Mouse (Mus musculus) forebrain, embryonic 14.5 days (tissue): ENCODE results near the gene Col4a2. TPM values are rescaled to one million over a fixed set of nuclear protein-coding genes. Genes with fewer than 3 reads are reported as not detected.
A peak's percentile ranks its signal among the peaks of the same experiment; 100 is the strongest.
"Not testable (repeated sequence)": the region's sequence is repeated elsewhere in the genome, so short reads cannot be mapped to it uniquely, and the experiment has no call there.

Experiments used
- ATAC-seq: fragments of 200-750 bp; cut with Nextera tagmentation; 2 replicates; pipeline ENCODE4 v1.8.0; 2017; ENCODE audit warnings: mild to moderate bottlenecking, moderate library complexity
- DNase-seq: peaks from one replicate; pipeline ENCODE4 v3.0.0-alpha.2; 2015; ENCODE audit warnings: low spot score
- H3K27ac ChIP-seq: fragments of 300-500 bp; sonication (generic); 2 replicates; pipeline ENCODE4 v1.5.1; 2014; ENCODE audit warnings: low read depth, mild to moderate bottlenecking, control low read depth, low read length, moderate library complexity
- H3K27me3 ChIP-seq: fragments of 300-500 bp; sonication (generic); replicated peaks from 2 replicates; pipeline ENCODE4 v1.6.1; 2014; ENCODE audit warnings: low read length, control low read depth, mixed read lengths; ENCODE audit not compliant: control insufficient read depth, insufficient read depth
- H3K36me3 ChIP-seq: fragments of 300-500 bp; sonication (generic); 2 replicates; pipeline ENCODE4 v1.6.1; 2014; ENCODE audit warnings: low read length, control low read depth; ENCODE audit not compliant: control insufficient read depth, insufficient read depth
- H3K4me1 ChIP-seq: fragments of 300-500 bp; sonication (generic); 2 replicates; pipeline ENCODE4 v1.6.1; 2014; ENCODE audit warnings: antibody characterized with exemption, low read length, control low read depth; ENCODE audit not compliant: control insufficient read depth, insufficient read depth
- H3K4me2 ChIP-seq: fragments of 300-500 bp; sonication (generic); 2 replicates; pipeline ENCODE4 v1.6.1; 2014; ENCODE audit warnings: mild to moderate bottlenecking, control low read depth, low read length
- H3K4me3 ChIP-seq: fragments of 300-500 bp; sonication (generic); 2 replicates; pipeline ENCODE4 v1.5.1; 2014; ENCODE audit warnings: low read depth, low read length, control low read depth
- H3K9ac ChIP-seq: fragments of 300-500 bp; sonication (generic); 2 replicates; pipeline ENCODE4 v1.6.1; 2014; ENCODE audit warnings: mild to moderate bottlenecking, low read length, control low read depth, moderate library complexity
- H3K9me3 ChIP-seq: fragments of 300-500 bp; sonication (generic); replicated peaks from 2 replicates; pipeline ENCODE4 v1.6.1; 2016; ENCODE audit warnings: low read length, control low read depth, mixed read lengths; ENCODE audit not compliant: control insufficient read depth
- WGBS: fragments of 180-500 bp; shearing (Covaris S2); extraction: QIAGEN DNeasy Blood & Tissue Kit; methylation state at CpG from one replicate; pipeline ENCODE4 v1.1.7; 2014; 5-methylcytosine and 5-hydroxymethylcytosine counted together
- polyA plus RNA-seq: library from polyadenylated mRNA; unstranded; fragments of >200 nt; fragmentation: Nextera tagmentation; extraction: Ambion mirVana; gene quantifications from 2 replicates; pipeline ENCODE4 v1.2.1, GENCODE M21; 2014

The Col4a2 gene
- polyA plus RNA-seq, 1 experiment from 2014 or later, result 19.1 TPM

DNA sequence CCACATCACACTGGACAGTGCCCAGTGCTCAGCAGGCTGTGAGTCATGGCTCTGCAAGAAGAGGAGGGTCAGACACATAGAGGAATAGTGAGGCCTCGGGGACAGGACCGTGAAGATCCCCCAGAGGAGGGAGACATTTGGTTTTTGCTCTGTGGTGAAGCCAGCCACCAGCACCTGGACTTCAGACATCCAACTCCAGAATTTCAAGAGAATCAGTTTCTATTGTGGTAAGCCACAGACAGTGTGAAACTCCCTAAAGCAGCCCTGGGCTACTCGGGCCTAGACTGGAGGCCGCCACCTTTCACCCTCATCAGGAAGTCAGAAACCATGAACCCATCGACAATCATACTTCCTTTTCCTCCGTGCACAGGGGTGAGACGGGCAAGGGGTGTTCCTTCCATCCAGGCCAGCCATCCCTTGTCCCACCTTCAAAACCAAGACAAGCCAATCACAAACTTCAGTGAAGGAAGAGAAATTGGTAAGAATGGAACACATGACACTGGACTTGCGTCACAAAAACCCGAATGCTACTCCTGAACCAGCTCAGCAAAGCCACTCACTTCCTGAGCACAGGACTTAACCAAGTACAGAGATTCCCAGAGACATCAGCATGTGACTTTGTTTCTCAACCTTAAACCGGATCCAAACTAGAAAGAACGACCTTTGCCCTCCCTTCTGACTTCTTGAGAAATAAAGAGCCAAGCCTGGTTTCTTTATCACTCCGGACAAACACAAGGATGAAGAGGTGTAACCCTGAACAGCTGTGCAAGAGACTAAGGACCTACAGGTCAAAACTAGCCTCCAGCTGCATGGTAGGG is 151.5 kb downstream of the Col4a2 start:
- Histone ChIP-seq H3K4me3 (no peak overlapping the region), H3K36me3 (no peaks in the 10 kb centered on the region), H3K27ac (no peak overlapping the region), H3K9me3 (no peaks in the 10 kb centered on the region), H3K4me2 (no peak overlapping the region), H3K4me1 (peaks cover 2% of the 10 kb centered on the region; the same call in 1 of the 2 replicates), H3K9ac (no peak overlapping the region), H3K27me3 (no peaks in the 10 kb centered on the region)
- WGBS, result 90% methylated on average over 12 of the region's 12 CpGs
- ATAC-seq (no peak), DNase-seq (no peak)

DNA sequence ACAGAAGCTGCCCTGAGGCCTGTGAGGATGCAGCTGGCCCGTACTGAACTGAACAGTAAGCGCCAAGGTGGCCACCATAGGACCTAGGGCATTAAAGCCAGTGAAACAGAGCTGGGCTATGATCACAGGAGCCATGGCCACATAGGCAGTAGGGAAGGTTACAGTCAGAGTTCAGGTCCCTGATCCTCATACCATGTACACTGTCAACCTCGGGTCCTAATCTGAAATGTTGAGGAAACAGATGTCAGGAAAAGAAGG is 152.0 kb downstream of the Col4a2 start:
- ATAC-seq, result no peak
- WGBS, result 87% methylated on average over 3 of the region's 3 CpGs
- no peaks in the 10 kb centered on the region for H3K27me3 ChIP-seq
- H3K9me3 ChIP-seq, result no peaks in the 10 kb centered on the region
- peaks cover 2% of the 10 kb centered on the region; the same call in 1 of the 2 replicates for H3K4me1 ChIP-seq
- no peak overlapping the region for H3K9ac ChIP-seq
- H3K4me3 ChIP-seq, result no peak overlapping the region
- H3K27ac ChIP-seq, result no peak overlapping the region
- DNase-seq, result no peak
- no peaks in the 10 kb centered on the region for H3K36me3 ChIP-seq
- H3K4me2 ChIP-seq, result no peak overlapping the region

GRCm38 (mm10) chr8:11465619-11466018 is 153.0 kb downstream of the Col4a2 start:
- Histone ChIP-seq H3K9me3 (no peaks in the 10 kb centered on the region), H3K27me3 (no peaks in the 10 kb centered on the region), H3K9ac (no peak overlapping the region), H3K4me2 (no peak overlapping the region), H3K4me3 (no peak overlapping the region), H3K4me1 (peaks cover 2% of the 10 kb centered on the region; the same call in 1 of the 2 replicates), H3K27ac (no peak overlapping the region), H3K36me3 (no peaks in the 10 kb centered on the region)
- DNase-seq (no peak), ATAC-seq (no peak)
- 85% methylated on average over 4 of the region's 4 CpGs for WGBS

- H3K4me3 ChIP-seq, H3K9me3 ChIP-seq, H3K4me1 ChIP-seq, H3K9ac ChIP-seq, DNase-seq, H3K36me3 ChIP-seq, H3K27ac ChIP-seq, H3K27me3 ChIP-seq, H3K4me2 ChIP-seq, ATAC-seq: not testable (repeated sequence)
- WGBS, result 44% methylated on average over 4 of the region's 5 CpGs
Measured at GRCm38 (mm10) chr8:11466528-11466927, 153.9 kb downstream of the Col4a2 start.

GRCm38 (mm10) chr8:11469095-11469494 is 156.5 kb downstream of the Col4a2 start:
- Histone ChIP-seq H3K27ac (no peak overlapping the region), H3K4me2 (no peak overlapping the region), H3K4me1 (peaks cover 2% of the 10 kb centered on the region; the same call in 1 of the 2 replicates), H3K36me3 (no peaks in the 10 kb centered on the region), H3K4me3 (no peak overlapping the region), H3K9ac (no peak overlapping the region), H3K27me3 (no peaks in the 10 kb centered on the region; the same call in none of the 2 replicates), H3K9me3 (no peaks in the 10 kb centered on the region)
- ATAC-seq (no peak), DNase-seq (peak; percentile 62)
- WGBS, result 2% methylated on average over 3 of the region's 3 CpGs

DNA sequence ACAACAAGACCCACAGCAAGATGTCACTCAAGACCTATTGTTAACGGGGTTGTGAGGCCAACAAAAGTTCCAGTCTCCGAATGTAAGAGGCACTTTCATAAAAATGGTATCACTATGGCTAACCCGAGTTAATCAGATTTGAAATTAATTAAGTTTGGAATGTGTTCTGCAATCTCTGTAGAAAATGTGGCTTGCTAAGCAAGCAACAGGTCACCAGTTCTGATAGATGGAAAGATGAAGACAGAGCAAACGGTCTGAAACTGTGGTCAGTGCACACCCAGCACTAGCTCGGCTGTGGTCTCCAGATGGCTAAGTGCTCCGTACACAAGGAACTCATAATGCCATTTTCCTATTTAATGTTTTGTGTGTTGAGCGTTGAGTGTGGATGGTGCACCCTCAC is 158.1 kb downstream of the Col4a2 start:
- no peak overlapping the region for H3K4me3 ChIP-seq
- H3K27me3 ChIP-seq, result peaks cover 14% of the 10 kb centered on the region
- H3K4me1 ChIP-seq, result peaks cover 2% of the 10 kb centered on the region; the same call in 1 of the 2 replicates
- H3K36me3 ChIP-seq, result no peaks in the 10 kb centered on the region
- no peak overlapping the region for H3K4me2 ChIP-seq
- H3K27ac ChIP-seq, result no peak overlapping the region
- DNase-seq, result no peak
- no peak overlapping the region for H3K9ac ChIP-seq
- no peak for ATAC-seq
- WGBS, result 74% methylated on average over 7 of the region's 7 CpGs
- H3K9me3 ChIP-seq, result no peaks in the 10 kb centered on the region

DNA sequence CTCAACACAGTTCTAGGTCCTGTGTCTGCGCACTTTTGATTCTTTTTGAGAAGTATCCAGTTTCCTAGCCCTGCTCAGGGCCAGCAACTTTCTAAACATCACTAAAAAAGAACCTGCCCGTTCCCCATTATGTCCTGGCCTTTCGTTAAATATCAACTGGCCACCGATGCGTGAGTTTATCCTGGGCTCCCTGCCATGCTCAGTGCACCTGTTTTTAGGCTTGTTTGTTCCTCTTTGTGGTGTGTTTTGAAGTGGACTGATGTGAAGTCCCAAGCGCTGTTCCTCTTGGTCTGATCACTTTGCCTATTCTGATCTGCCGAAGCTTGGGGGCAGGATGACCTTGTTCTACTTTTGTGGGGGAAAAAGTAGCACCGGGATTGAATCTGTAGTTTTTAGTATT is 158.7 kb downstream of the Col4a2 start:
- ATAC-seq (no peak), DNase-seq (no peak)
- H3K9ac ChIP-seq, result no peak overlapping the region
- H3K36me3 ChIP-seq, result no peaks in the 10 kb centered on the region
- peaks cover 19% of the 10 kb centered on the region for H3K27me3 ChIP-seq
- H3K4me1 ChIP-seq, result peaks cover under 1% of the 10 kb centered on the region; the same call in 1 of the 2 replicates
- WGBS, result 28% methylated on average over 8 of the region's 8 CpGs
- H3K4me2 ChIP-seq, result no peak overlapping the region
- H3K4me3 ChIP-seq, result no peak overlapping the region
- no peak overlapping the region for H3K27ac ChIP-seq
- H3K9me3 ChIP-seq, result no peaks in the 10 kb centered on the region

- no peak overlapping the region for H3K4me3 ChIP-seq
- DNase-seq (no peak), ATAC-seq (no peak)
- H3K9ac ChIP-seq, result no peak overlapping the region
- no peaks in the 10 kb centered on the region for H3K9me3 ChIP-seq
- no peak overlapping the region for H3K4me2 ChIP-seq
- H3K27ac ChIP-seq, result no peak overlapping the region
- no peaks in the 10 kb centered on the region for H3K36me3 ChIP-seq
- H3K27me3 ChIP-seq, result peaks cover 36% of the 10 kb centered on the region
- peaks cover 4% of the 10 kb centered on the region; the same call in 1 of the 2 replicates for H3K4me1 ChIP-seq
- WGBS, result 40% methylated on average over 4 of the region's 4 CpGs
Measured at GRCm38 (mm10) chr8:11473072-11473471, 160.5 kb downstream of the Col4a2 start.

DNA sequence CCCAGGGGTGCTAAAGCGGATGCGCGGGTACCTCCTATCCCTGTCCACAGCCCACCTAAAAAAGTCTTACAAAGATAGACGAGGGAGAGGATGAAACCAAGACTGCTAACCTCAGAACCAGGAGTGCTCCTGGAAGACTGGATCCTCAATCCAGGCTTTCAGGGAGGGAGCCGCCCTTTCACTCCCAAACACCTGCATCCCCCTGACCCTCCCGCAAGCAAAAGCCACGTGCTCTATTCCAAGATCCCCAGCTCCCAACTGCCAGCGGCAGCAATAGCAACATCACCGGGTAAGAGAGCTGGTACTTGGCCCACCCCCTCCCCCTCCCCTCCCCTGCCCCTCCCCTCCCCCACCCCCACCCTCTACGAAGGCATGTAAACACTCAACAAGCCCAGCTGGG is 162.8 kb downstream of the Col4a2 start:
- ATAC-seq (no peak), DNase-seq (no peak)
- no peaks in the 10 kb centered on the region for H3K36me3 ChIP-seq
- peaks cover 9% of the 10 kb centered on the region for H3K4me1 ChIP-seq
- H3K4me2 ChIP-seq, result no peak overlapping the region
- H3K27me3 ChIP-seq, result peaks cover 60% of the 10 kb centered on the region
- H3K9ac ChIP-seq, result no peak overlapping the region
- no peak overlapping the region for H3K27ac ChIP-seq
- 7% methylated on average over 9 of the region's 10 CpGs for WGBS
- no peaks in the 10 kb centered on the region for H3K9me3 ChIP-seq
- H3K4me3 ChIP-seq, result no peak overlapping the region
